Mouse (Mus musculus): ENCODE measurements around the gene Bbs7. TPM values are rescaled to one million over a fixed set of nuclear protein-coding genes. Genes with fewer than 3 reads are reported as not detected.

The Bbs7 gene
- total and polyA plus RNA-seq, 2 experiments from 2014 or later = 0.50 to 8.2 TPM

GRCm38 (mm10) chr3:36551851-36552384 lies 61.4 kb downstream of the Bbs7 start:
- peak; percentile 41 for DNase-seq (ENCODE audit: low spot score)
- 22% methylated on average over 12 of the region's 12 CpGs for WGBS
- 0 out of 2 replicates have a peak overlapping the region, but pooled peaks have one; percentile 5 for H3K27ac ChIP-seq (ENCODE audit: low read depth)
- no peaks in the 10 kb centered on the region for H3K9me3 ChIP-seq (replicated peaks; ENCODE audit: control insufficient read depth, low read length)
- TF ChIP-seq EP300 (IDR thresholded peaks at IDR 0.05; ENCODE audit: low read depth) (no peak), CTCF (IDR thresholded peaks at IDR 0.05; ENCODE audit: low read depth) (no peak)
- peaks cover 24% of the 10 kb centered on the region for H3K36me3 ChIP-seq (replicated peaks; ENCODE audit: control insufficient read depth, insufficient read depth, low read length)
- H3K9ac ChIP-seq (replicated peaks; ENCODE audit: low read depth, low read length) = peak overlapping the region; percentile 58
- peak overlapping the region; percentile 78 for H3K4me2 ChIP-seq (ENCODE audit: low read depth, low read length)
- peak overlapping the region; percentile 61 for H3K4me3 ChIP-seq (ENCODE audit: low read depth, low read length)
- H3K27me3 ChIP-seq (ENCODE audit: control insufficient read depth, insufficient read depth, low read length) = no peaks in the 10 kb centered on the region
- ATAC-seq (ENCODE audit: insufficient read depth, low read depth) = peak; percentile 62
- no peaks in the 10 kb centered on the region for H3K4me1 ChIP-seq (ENCODE audit: control insufficient read depth, insufficient read depth)

- Histone ChIP-seq H3K9me3 (replicated peaks; ENCODE audit: control insufficient read depth, low read length) (no peaks in the 10 kb centered on the region), H3K4me1 (ENCODE audit: control insufficient read depth, insufficient read depth) (no peaks in the 10 kb centered on the region), H3K27ac (ENCODE audit: low read depth) (no peak overlapping the region), H3K4me2 (ENCODE audit: low read depth, low read length) (peak overlapping the region; percentile 78), H3K4me3 (ENCODE audit: low read depth, low read length) (0 out of 2 replicates have a peak overlapping the region, but pooled peaks have one; percentile 61), H3K36me3 (replicated peaks; ENCODE audit: control insufficient read depth, insufficient read depth, low read length) (peaks cover 19% of the 10 kb centered on the region), H3K27me3 (ENCODE audit: control insufficient read depth, insufficient read depth, low read length) (no peaks in the 10 kb centered on the region), H3K9ac (replicated peaks; ENCODE audit: low read depth, low read length) (peak overlapping the region; percentile 25)
- 51% methylated on average over 9 of the region's 9 CpGs for WGBS
- no peak for ATAC-seq (ENCODE audit: insufficient read depth, low read depth)
- DNase-seq (ENCODE audit: low spot score) = no peak
- TF ChIP-seq CTCF (IDR thresholded peaks at IDR 0.05; ENCODE audit: low read depth) (no peak), EP300 (IDR thresholded peaks at IDR 0.05; ENCODE audit: low read depth) (no peak)
Measured at GRCm38 (mm10) chr3:36551343-36551742, 61.9 kb downstream of the Bbs7 start.

- WGBS = 73% methylated on average over 3 of the region's 3 CpGs
- Histone ChIP-seq H3K27me3 (ENCODE audit: control insufficient read depth, insufficient read depth, low read length) (no peaks in the 10 kb centered on the region), H3K27ac (ENCODE audit: low read depth) (no peak overlapping the region), H3K4me2 (ENCODE audit: low read depth, low read length) (no peak overlapping the region), H3K4me3 (ENCODE audit: low read depth, low read length) (no peak overlapping the region), H3K36me3 (replicated peaks; ENCODE audit: control insufficient read depth, insufficient read depth, low read length) (no peaks in the 10 kb centered on the region), H3K9me3 (replicated peaks; ENCODE audit: control insufficient read depth, low read length) (no peaks in the 10 kb centered on the region), H3K9ac (replicated peaks; ENCODE audit: low read depth, low read length) (no peak overlapping the region), H3K4me1 (ENCODE audit: control insufficient read depth, insufficient read depth) (no peaks in the 10 kb centered on the region)
- ATAC-seq (ENCODE audit: insufficient read depth, low read depth) (no peak), DNase-seq (ENCODE audit: low spot score) (no peak)
- TF ChIP-seq CTCF (IDR thresholded peaks at IDR 0.05; ENCODE audit: low read depth) (no peak), EP300 (IDR thresholded peaks at IDR 0.05; ENCODE audit: low read depth) (no peak)
Measured at GRCm38 (mm10) chr3:36544961-36545360, 68.3 kb downstream of the Bbs7 start.

GRCm38 (mm10) chr3:36541399-36541798 lies 71.9 kb downstream of the Bbs7 start:
- Histone ChIP-seq H3K36me3 (replicated peaks; ENCODE audit: control insufficient read depth, insufficient read depth, low read length) (no peaks in the 10 kb centered on the region), H3K27me3 (ENCODE audit: control insufficient read depth, insufficient read depth, low read length) (no peaks in the 10 kb centered on the region), H3K4me1 (ENCODE audit: control insufficient read depth, insufficient read depth) (no peaks in the 10 kb centered on the region), H3K27ac (ENCODE audit: low read depth) (no peak overlapping the region), H3K4me3 (ENCODE audit: low read depth, low read length) (no peak overlapping the region), H3K9ac (replicated peaks; ENCODE audit: low read depth, low read length) (no peak overlapping the region), H3K9me3 (replicated peaks; ENCODE audit: control insufficient read depth, low read length) (no peaks in the 10 kb centered on the region), H3K4me2 (ENCODE audit: low read depth, low read length) (no peak overlapping the region)
- TF ChIP-seq EP300 (IDR thresholded peaks at IDR 0.05; ENCODE audit: low read depth) (no peak), CTCF (IDR thresholded peaks at IDR 0.05; ENCODE audit: low read depth) (no peak)
- DNase-seq (ENCODE audit: low spot score) (no peak), ATAC-seq (ENCODE audit: insufficient read depth, low read depth) (no peak)
- 80% methylated on average over 2 of the region's 2 CpGs for WGBS

GRCm38 (mm10) chr3:36540756-36541155 lies 72.5 kb downstream of the Bbs7 start:
- Histone ChIP-seq H3K36me3 (replicated peaks; ENCODE audit: control insufficient read depth, insufficient read depth, low read length) (no peaks in the 10 kb centered on the region), H3K9me3 (replicated peaks; ENCODE audit: control insufficient read depth, low read length) (no peaks in the 10 kb centered on the region), H3K27me3 (ENCODE audit: control insufficient read depth, insufficient read depth, low read length) (no peaks in the 10 kb centered on the region), H3K27ac (ENCODE audit: low read depth) (no peak overlapping the region), H3K4me1 (ENCODE audit: control insufficient read depth, insufficient read depth) (no peaks in the 10 kb centered on the region), H3K4me2 (ENCODE audit: low read depth, low read length) (no peak overlapping the region), H3K4me3 (ENCODE audit: low read depth, low read length) (no peak overlapping the region), H3K9ac (replicated peaks; ENCODE audit: low read depth, low read length) (no peak overlapping the region)
- DNase-seq (ENCODE audit: low spot score) (no peak), ATAC-seq (ENCODE audit: insufficient read depth, low read depth) (no peak)
- TF ChIP-seq EP300 (IDR thresholded peaks at IDR 0.05; ENCODE audit: low read depth) (no peak), CTCF (IDR thresholded peaks at IDR 0.05; ENCODE audit: low read depth) (no peak)
- WGBS = 30% methylated on average over 2 of the region's 2 CpGs

Measured in heart, postnatal 0 days (tissue).